Mouse (Mus musculus): ENCODE results near the gene Etv6.

- TF ChIP-seq GATA1 (IDR thresholded peaks at IDR 0.05; ENCODE audit: low read length) (no peak), TAL1 (IDR thresholded peaks at IDR 0.05; ENCODE audit: low read length) (no peak)
Observed at GRCm38 (mm10) chr6:134090875-134091274, 55.4 kb downstream of the Etv6 start.

All from erythroblast, embryonic 14.5 days (primary cell).